Mouse (Mus musculus) stomach, postnatal 0 days (tissue): ENCODE measurements around the gene Ddit4l. TPM values are rescaled to one million over a fixed set of nuclear protein-coding genes. Genes with fewer than 3 reads are reported as not detected.
"Not testable (repeated sequence)": the region's sequence is repeated elsewhere in the genome, so short reads cannot be mapped to it uniquely, and the experiment has no call there.

Experiments
- ATAC-seq: fragments of 200-750 bp; cut with Nextera tagmentation; 2 replicates; pipeline ENCODE4 v1.8.0; 2017; ENCODE audit not compliant: low FRiP score, low TSS enrichment
- DNase-seq: peaks from one replicate; pipeline ENCODE4 v3.0.0-alpha.2; 2016; ENCODE audit warnings: low spot score
- H3K27ac ChIP-seq: fragments of 300-500 bp; sonication (generic); replicated peaks from 2 replicates; pipeline ENCODE4 v1.5.1; 2014; ENCODE audit warnings: mild to moderate bottlenecking, control low read depth
- H3K27me3 ChIP-seq: fragments of 300-500 bp; sonication (generic); 2 replicates; pipeline ENCODE4 v1.6.1; 2014; ENCODE audit warnings: low read length; ENCODE audit not compliant: control insufficient read depth, insufficient read depth
- H3K36me3 ChIP-seq: fragments of 300-500 bp; sonication (generic); 2 replicates; pipeline ENCODE4 v1.6.1; 2014; ENCODE audit warnings: low read length, mixed read lengths; ENCODE audit not compliant: control insufficient read depth, insufficient read depth
- H3K4me1 ChIP-seq: fragments of 300-500 bp; sonication (generic); replicated peaks from 2 replicates; pipeline ENCODE4 v1.6.1; 2014; ENCODE audit warnings: antibody characterized with exemption; ENCODE audit not compliant: control insufficient read depth, insufficient read depth
- H3K4me2 ChIP-seq: fragments of 300-500 bp; sonication (generic); replicated peaks from 2 replicates; pipeline ENCODE4 v1.6.1; 2014; ENCODE audit warnings: low read depth, mild to moderate bottlenecking, control low read depth, moderate library complexity
- H3K4me3 ChIP-seq: fragments of 300-500 bp; sonication (generic); 2 replicates; pipeline ENCODE4 v1.5.1; 2014; ENCODE audit warnings: low read depth, low read length, control low read depth
- H3K9ac ChIP-seq: fragments of 300-500 bp; sonication (generic); 2 replicates; pipeline ENCODE4 v1.6.1; 2014; ENCODE audit warnings: mild to moderate bottlenecking, low read length, control low read depth, mixed read lengths
- H3K9me3 ChIP-seq: fragments of 300-500 bp; sonication (generic); 2 replicates; pipeline ENCODE4 v1.6.1; 2016; ENCODE audit warnings: low read length; ENCODE audit not compliant: control insufficient read depth
- CTCF ChIP-seq: IDR thresholded peaks from 2 replicates; pipeline ENCODE4 v1.5.1; 2016; ENCODE audit warnings: antibody characterized with exemption, low read depth, mild to moderate bottlenecking, moderate library complexity
- EP300 ChIP-seq: optimal IDR thresholded peaks from 2 replicates; pipeline ENCODE3; 2016; ENCODE audit warnings: antibody characterized with exemption
- WGBS: fragments of 180-500 bp; shearing (Covaris S2); extraction: QIAGEN DNeasy Blood & Tissue Kit; methylation state at CpG from one replicate; pipeline ENCODE4 v1.1.7; 2014; 5-methylcytosine and 5-hydroxymethylcytosine counted together
- polyA plus RNA-seq: library from polyadenylated mRNA; unstranded; fragments of >200 nt; fragmentation: Nextera tagmentation; extraction: Ambion mirVana; gene quantifications from 2 replicates; pipeline ENCODE4 v1.2.1, GENCODE M21; 2015

Gene Ddit4l
- polyA plus RNA-seq: 3.3 and 4.2 TPM in 2 replicates

DNA sequence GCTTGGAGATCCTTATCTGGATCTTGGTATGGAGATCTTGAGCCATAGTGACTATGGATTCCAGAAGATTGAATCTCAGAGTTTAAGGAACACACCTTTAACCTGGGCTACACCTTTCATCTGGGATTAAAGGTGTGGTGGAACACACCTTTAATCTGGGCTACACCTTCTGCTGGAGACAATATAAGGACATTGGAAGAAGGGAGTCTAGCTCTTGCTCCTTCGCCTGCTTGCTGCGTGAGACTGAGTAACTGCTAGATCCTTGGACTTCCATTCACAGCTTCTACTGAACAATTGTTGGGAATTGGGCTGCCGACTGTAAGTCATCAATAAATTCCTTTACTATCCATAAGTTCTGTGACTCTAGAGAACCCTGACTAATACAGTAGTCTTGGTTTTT lies at the start of gene Ddit4l:
Gene Ddit4l, plus strand, starts transcription at position 301 of the 400 bp plus-strand sequence.
- H3K27me3 ChIP-seq, H3K9ac ChIP-seq, ATAC-seq, H3K4me2 ChIP-seq, H3K9me3 ChIP-seq, H3K36me3 ChIP-seq, DNase-seq, H3K4me1 ChIP-seq, H3K4me3 ChIP-seq, H3K27ac ChIP-seq: not testable (repeated sequence)
- WGBS: 88% methylated on average over 3 of the region's 3 CpGs

- H3K9ac ChIP-seq: no peak overlapping the region
- no peak overlapping the region for H3K4me3 ChIP-seq
- TF ChIP-seq EP300: no peak
- no peak for TF ChIP-seq CTCF
- H3K4me2 ChIP-seq: no peak overlapping the region
- ATAC-seq (no peak), DNase-seq (no peak)
- no peaks in the 10 kb centered on the region for H3K27me3 ChIP-seq
- H3K27ac ChIP-seq: no peak overlapping the region
- 69% methylated on average over 4 of the region's 4 CpGs for whole genome bisulfite sequencing
- H3K9me3 ChIP-seq: no peaks in the 10 kb centered on the region
- H3K4me1 ChIP-seq: no peaks in the 10 kb centered on the region
- no peaks in the 10 kb centered on the region for H3K36me3 ChIP-seq
These were observed 45.3 kb upstream of the Ddit4l start for GRCm38 (mm10) chr3:137576146-137576545.

DNA sequence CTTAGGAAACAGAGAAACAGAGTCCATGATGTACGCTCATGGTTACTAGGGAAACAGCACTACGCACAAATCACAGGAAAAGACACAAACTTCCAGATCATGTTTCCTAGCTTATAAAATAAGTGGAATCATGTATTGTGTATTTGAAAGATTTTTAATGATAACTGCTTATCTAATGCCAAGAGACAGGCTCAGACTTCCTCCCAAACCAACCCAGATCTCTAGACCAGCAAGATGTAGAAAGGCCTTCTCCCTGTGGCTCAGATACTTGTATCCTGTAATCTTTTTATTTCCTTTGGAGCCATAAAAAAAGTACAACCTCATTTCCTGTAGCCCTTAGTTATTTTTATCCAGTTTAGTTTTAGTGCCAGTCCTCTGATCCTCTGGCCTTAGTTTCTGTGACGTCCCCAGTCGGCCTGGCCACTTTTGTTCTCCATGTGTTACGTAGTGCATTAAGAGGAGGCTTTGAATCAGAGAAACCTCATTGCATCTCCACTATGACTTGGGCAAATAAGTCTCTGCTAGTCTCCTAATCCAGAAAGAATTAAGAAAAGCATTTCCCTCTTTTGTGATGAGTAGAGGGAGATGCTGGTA lies 34.9 kb upstream of the Ddit4l start:
- Histone ChIP-seq H3K9me3 (no peaks in the 10 kb centered on the region), H3K27me3 (no peaks in the 10 kb centered on the region), H3K27ac (no peak overlapping the region), H3K4me1 (no peaks in the 10 kb centered on the region), H3K36me3 (no peaks in the 10 kb centered on the region), H3K4me3 (no peak overlapping the region), H3K9ac (no peak overlapping the region), H3K4me2 (no peak overlapping the region)
- ATAC-seq (no peak), DNase-seq (no peak)
- TF ChIP-seq CTCF (no peak), EP300 (no peak)
- 76% methylated on average over 5 of the region's 5 CpGs for WGBS

DNA sequence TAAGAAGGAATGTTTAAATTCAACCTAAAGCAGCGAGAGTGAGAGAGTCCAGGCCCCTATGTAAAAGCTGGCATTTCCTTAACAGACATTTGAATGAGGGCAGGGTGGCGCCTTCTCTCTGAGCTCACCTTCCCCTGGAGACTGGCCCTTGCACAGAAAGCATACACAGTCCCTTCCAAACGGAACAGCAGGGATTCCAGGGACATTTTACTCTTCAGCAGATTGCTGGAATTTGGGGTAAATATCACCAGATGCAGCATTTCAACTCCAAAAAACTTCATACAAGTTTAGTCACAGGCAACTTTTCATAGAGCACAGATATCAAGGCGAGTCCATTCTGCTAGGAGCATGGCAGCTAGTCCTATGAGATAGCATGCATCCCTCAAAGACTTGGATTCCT lies 31.6 kb upstream of the Ddit4l start:
- Histone ChIP-seq H3K4me2 (no peak overlapping the region), H3K4me3 (no peak overlapping the region), H3K27ac (no peak overlapping the region), H3K9ac (no peak overlapping the region), H3K27me3 (no peaks in the 10 kb centered on the region), H3K36me3 (no peaks in the 10 kb centered on the region), H3K9me3 (no peaks in the 10 kb centered on the region), H3K4me1 (no peaks in the 10 kb centered on the region)
- WGBS: 60% methylated on average over 4 of the region's 4 CpGs
- TF ChIP-seq CTCF (no peak), EP300 (no peak)
- ATAC-seq (no peak), DNase-seq (no peak)

DNA sequence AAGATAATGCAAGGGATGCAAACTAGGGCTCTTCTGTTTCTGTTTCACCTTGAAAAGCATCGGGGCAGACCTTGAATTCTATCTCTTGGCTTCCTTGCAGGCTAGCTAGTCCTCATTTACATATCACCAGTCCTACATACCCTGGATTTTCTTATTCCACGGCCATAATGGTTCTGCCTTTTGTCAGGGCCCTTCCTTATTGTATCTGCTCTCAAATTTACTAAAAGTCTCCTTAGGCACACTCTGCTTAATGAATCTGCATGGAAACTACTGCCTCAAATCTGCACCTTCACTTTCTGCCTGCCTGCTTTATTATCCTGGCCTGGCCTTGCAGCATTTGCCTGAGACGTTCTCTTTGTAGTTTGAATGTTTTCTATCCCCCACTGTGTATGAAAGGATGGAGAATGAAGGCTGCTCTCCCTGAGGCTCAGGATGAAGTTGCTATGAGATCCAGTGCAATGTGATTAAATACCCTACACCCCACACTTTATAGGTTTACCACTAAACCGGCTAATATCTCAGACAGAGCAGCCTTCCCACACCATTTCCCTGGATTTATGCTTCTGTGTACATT lies 27.0 kb upstream of the Ddit4l start:
- H3K27me3 ChIP-seq: no peaks in the 10 kb centered on the region
- TF ChIP-seq EP300 (no peak), CTCF (no peak)

DNA sequence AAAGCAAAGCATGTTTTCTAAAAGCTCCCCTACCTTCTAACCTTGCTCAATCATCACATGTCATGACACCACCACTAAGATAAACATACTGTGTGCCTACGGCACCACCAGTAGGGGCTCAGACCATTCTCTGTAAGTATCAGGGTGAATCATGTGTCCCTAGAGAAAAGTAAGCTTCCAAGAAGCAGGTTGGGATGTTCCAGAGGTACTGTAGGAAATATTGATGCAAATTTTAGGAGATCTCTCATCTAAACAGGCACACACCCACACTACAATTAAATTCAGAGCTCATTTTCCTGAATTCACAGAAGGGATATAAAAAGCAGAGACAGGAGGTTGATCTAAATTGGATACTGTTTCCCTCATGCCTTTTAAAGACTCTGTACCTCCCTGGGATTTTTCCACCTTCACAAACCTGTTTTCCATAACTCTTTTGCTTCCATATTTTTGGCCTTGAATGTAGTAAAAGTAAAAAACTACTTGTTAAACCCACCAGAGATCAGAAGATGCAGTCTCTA lies 12.4 kb upstream of the Ddit4l start:
- TF ChIP-seq EP300 (no peak), CTCF (no peak)
- Histone ChIP-seq H3K9ac (no peak overlapping the region), H3K27ac (no peak overlapping the region), H3K36me3 (no peaks in the 10 kb centered on the region), H3K27me3 (no peaks in the 10 kb centered on the region), H3K4me1 (no peaks in the 10 kb centered on the region), H3K9me3 (no peaks in the 10 kb centered on the region), H3K4me2 (no peak overlapping the region), H3K4me3 (no peak overlapping the region)
- DNase-seq: no peak
- WGBS: 43% methylated on average over 1 of the region's 1 CpGs
- ATAC-seq: no peak

More for the DNA sequence above, 27.0 kb upstream of the Ddit4l start:
- no peaks in the 10 kb centered on the region for H3K9me3 ChIP-seq
- H3K36me3 ChIP-seq: no peaks in the 10 kb centered on the region
- H3K4me1 ChIP-seq: no peaks in the 10 kb centered on the region
- no peak overlapping the region for H3K27ac ChIP-seq
- ATAC-seq: no peak
- H3K4me2 ChIP-seq: no peak overlapping the region
- H3K9ac ChIP-seq: no peak overlapping the region
- 58% methylated on average over 4 of the region's 4 CpGs for WGBS
- DNase-seq: no peak
- H3K4me3 ChIP-seq: no peak overlapping the region
